Mouse (Mus musculus): ENCODE measurements around the gene Tssk1.

The Tssk1 gene

DNA sequence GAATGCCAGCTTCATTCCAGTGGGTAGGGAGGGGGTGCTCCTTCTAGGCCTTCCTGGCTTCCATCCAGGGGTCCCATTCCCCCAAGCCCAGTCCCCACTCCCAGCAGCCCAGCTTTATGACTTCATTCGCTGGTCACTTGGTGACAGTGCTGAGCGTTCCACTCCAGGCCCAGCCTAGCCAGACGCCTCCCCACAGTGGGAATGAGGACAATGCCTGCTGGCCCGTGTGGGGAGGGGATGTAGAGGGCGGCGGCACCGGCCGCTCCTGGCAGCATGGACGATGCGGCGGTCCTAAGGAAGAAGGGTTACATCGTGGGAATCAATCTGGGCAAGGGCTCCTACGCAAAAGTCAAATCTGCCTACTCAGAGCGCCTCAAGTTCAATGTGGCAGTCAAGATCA, 4.4 kb downstream of the Tssk1 start, which contains the start of the genes Dgcr2 and Tssk2:
Gene Dgcr2, minus strand, starts transcription at position 101 of the 400 bp plus-strand sequence.
Gene Tssk2, plus strand, starts transcription at position 176 of the 400 bp plus-strand sequence.
- in situ Hi-C loops (cut with MboI), result no loop called here

- in situ Hi-C loops (cut with MboI), result no loop called here
Measured at GRCm38 (mm10) chr16:17911052-17911595, 17.1 kb downstream of the Tssk1 start, which contains the start of gene Ess2. Gene Ess2 (minus strand): TSS chr16:17911348.

GRCm38 (mm10) chr16:17914307-17915249, 20.6 kb downstream of the Tssk1 start, which contains the start of gene Gsc2:
Gene Gsc2 (minus strand): TSS chr16:17915059.
- in situ Hi-C loops (cut with MboI), result no loop called here

- in situ Hi-C loops (cut with MboI), result no loop called here
Measured at GRCm38 (mm10) chr16:17920586-17920985, 26.6 kb downstream of the Tssk1 start.

DNA sequence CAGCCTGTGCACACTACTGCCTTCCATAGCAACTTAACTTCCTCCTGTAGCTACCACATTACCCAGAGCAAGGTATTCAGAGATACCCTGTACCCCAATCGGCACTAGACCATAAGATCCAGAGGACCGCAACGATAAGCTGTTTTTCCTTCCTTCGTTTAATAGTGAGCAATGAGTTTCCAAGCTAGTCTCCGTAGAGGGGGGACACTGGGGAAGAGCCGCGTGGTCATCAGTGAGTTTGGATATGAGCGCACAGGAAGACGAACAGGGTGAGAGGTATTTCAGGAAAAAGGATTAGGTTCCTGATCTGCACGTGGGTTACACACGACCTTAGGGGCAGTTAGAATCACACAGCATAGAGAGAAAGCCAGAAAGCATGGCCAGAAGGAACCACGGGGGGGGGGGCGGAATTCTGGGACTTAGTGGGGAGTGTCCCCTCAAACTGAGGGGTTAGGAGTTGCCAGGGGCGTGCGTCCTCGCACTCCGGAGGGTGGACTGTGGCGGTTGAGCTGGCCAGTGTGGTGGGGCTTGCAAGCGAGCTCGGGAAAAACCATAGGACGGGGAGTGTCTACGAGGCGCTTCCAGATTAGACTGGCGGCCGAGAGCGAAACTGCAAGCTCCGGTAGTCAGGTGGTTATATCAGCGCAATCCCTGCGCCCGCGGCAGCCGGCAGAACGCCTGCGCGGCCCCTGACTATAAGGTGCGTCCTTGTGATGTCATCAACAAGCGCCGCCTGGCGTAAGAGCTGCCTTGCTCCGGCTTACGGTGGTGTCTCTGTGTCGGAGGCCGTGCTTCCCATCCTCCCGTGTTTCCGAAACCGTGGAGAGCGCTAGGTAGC, 27.5 kb downstream of the Tssk1 start:
- in situ Hi-C loops (cut with MboI), result no loop called here

DNA sequence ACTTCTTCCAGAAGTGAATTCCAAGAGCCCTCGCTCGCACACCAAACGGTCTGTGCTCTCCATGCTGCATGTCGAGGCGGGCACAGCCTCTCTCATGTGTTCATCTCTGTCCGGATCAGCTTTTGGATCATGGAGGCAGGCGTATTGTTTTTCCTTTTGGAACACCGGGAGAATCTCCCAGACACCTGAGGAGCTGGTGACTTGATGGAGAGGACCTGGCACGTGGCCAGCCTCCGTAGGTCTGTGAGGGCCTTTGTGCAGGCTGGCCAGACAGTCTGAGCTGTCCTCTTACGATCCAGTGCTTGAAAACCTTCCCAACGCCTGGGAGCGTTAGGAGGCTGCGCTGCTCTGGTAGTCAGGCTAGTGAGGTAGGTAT, 28.1 kb downstream of the Tssk1 start:
- in situ Hi-C loops (cut with MboI), result no loop called here

DNA sequence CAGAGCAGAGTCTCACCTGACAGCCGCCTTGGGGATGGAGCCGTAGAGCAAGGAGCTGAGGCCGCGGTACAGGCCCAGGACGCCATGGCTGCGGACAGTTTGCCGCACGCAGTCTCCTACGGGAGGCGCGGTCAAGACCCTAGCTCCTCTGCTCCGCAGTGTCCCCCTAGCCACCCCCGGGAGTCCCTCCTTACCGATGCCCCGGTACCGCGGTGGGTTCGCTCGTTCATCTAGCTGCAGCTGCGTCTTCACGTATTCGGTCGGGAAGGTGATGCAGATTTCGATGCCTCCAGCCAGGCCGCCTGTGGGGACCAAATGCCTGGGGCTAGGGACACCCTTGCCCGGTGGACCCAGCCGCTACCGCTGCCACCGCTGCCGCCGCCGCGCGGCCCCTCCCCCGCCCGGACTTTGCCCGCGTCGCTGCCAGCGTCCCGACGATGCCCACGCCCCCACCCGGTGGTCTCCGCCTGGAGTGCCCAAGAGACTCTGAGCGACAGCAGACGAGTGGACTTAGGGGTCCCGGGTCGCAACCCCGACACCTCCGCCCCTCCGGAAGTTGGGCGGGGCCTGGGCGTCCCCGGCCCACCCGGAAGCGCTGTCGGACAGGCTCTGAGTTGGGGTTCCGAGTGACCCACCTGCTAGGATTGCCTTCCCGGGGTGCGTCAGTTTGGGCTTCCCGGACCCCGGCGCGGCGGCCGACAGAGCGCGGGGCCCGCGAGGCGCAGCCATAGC, 33.5 kb downstream of the Tssk1 start:
- in situ Hi-C loops (cut with MboI), result no loop called here

GRCm38 (mm10) chr16:17928087-17928580, 34.1 kb downstream of the Tssk1 start, which contains the start of gene Slc25a1:
Gene Slc25a1 (minus strand): TSS chr16:17928219.
- in situ Hi-C loops (cut with MboI), result no loop called here

DNA sequence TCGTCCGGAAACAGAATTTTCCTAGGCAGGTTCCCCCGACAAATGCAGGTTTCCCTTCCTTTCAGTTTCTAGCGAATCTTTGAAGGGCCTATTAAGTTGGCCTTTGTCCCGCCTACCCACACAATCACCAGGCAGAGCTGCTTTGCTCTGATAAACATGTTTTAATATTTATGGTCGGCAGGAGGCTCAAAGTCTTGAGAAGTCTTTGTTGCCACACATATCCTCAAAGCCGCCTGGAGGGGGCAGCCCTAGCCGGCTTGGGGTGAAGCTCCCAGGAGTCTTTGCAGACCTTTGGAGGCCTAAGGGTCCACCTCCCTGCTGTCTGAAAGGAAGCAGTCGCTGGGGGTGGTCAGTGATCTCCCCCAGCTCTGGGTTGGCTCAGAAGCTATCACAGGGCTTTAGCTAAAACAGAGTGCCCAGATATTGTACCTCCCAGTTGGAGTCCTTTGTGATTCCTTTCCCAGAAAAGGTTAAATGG, 34.6 kb downstream of the Tssk1 start:
- in situ Hi-C loops (cut with MboI), result no loop called here

DNA sequence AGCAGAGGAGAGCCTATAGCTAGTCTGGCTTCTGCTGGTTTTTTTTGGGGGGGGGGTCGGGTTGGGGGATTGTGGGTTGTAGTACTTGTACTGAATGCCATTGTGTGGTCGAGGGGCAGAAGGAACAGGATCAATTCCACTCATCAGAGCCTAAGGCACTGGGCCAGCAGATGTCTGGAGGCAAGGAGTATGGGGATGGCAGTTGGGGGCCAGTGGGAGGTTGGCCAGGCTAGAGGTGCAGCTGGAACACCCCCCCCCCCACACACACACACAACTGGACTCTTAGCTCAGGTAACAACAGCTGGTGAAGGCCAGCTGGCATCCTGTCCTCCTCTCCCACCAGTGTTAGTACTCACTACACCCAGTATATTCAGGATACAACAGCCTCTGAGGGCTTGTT, 35.2 kb downstream of the Tssk1 start:
- in situ Hi-C loops (cut with MboI), result no loop called here

DNA sequence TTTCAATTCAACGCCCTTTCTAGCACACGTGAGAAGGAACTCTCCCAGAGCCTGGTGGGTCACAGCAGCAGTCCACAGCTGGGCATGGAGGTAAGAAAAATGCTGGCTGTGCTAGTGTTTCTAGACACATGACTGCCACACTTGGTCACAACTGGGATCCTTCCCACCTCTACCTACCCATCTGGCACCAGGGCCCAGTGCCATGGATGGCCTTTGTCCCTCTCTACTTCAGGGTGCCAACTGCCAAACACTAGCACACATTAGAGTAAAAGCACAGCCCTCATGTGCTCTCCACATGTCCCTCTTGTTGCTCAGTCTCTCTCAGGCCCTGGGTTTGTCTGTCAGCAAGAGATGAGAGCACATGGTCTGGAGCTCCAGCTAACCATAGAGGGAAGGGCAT, 35.6 kb downstream of the Tssk1 start:
- in situ Hi-C loops (cut with MboI), result no loop called here

- in situ Hi-C loops (cut with MboI), result no loop called here
Measured at GRCm38 (mm10) chr16:17931906-17932460, 38.0 kb downstream of the Tssk1 start.

DNA sequence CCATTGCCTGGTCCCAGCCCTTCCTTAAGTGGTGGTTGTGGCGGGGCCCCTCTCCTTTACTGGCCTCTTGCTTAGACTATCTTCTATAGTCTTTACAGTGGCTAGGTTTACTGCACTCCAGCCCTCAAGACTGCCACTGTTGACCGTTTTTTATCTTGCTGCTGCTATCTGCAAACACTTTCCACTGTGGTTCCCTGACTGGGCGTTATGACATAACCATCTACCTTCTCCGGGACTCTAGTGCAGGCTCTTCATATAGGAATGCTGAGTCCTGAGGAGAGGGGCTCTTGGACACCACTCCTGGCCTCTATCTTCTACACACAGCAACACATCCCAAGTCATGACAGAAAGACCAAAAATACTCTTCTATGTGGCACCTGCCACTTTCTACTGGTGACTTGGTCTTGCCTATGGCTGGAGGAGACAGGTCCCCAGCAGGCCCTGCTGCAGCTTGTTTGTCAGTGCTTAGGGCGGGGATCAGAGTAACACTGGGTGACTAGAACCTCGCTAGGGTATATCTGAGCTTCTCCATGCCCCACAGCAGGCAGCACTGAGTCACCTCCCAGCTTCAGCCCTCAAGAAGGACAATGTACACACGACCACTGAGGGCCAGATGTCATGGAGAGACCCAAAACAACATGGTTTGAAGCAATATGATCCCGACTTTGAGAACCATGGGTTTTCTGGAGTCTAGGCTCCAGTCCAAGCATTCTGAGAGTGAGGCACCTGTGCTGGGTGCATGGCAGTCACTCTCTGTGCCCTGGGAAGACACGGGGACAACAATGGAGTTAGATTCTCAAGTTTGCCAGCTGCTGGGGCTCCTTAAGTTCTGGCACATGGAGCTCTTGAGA, 39.8 kb downstream of the Tssk1 start:
- in situ Hi-C loops (cut with MboI), result no loop called here

- in situ Hi-C loops (cut with MboI), result no loop called here
Measured at GRCm38 (mm10) chr16:17934445-17934910, 40.5 kb downstream of the Tssk1 start.

DNA sequence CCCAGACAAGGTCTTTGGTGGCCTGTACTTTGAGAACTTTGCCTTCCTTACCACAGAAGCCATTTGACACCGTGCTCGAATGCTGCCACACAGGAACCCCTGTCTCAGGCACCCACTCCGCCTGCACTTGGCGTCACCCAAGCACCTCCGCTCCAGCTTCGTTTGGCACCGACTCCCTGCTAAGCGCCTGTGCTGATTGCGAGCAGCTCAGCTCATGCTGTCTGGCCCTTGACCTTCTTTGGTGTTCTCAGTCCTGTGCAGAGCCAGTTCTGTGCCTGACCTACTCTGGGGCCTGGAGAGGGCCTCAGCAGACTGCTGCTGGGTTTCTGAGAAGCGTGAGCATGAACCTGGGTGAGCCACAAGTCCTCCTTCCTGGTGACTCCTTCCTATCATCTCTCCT, 42.8 kb downstream of the Tssk1 start:
- in situ Hi-C loops (cut with MboI), result no loop called here

- in situ Hi-C loops (cut with MboI), result no loop called here
Measured at GRCm38 (mm10) chr16:17938187-17938586, 44.2 kb downstream of the Tssk1 start.

DNA sequence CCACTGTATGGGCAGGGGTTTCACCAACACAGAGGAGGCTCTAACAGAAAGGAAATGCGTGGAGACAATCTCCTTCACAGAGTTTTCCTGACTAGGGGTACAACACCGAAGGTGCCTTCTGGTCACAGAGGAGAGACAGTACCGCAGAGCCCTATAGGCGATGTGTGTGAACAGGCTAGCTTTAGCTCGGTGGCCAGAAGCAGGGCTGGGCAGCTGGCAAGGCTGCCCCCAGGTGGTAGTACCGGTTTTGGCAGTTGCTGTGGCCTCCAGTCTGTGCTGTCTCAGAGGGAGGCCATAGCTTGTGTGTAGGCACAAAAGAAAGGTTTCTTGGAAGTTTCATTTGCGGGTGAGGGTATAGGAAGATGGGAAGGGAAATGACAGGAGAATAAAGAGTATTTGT, 44.8 kb downstream of the Tssk1 start:
- in situ Hi-C loops (cut with MboI), result no loop called here

GRCm38 (mm10) chr16:17939255-17939751, 45.3 kb downstream of the Tssk1 start:
- in situ Hi-C loops (cut with MboI), result no loop called here

- in situ Hi-C loops (cut with MboI), result no loop called here
Measured at GRCm38 (mm10) chr16:17943466-17943865, 49.4 kb downstream of the Tssk1 start.
